Mouse (Mus musculus) retina, postnatal 1 day (tissue): ENCODE results near the gene Zfp592.
A peak's percentile ranks its signal among the peaks of the same experiment; 100 is the strongest.
"Not testable (repeated sequence)": the region's sequence is repeated elsewhere in the genome, so short reads cannot be mapped to it uniquely, and the experiment has no call there.

Experiments used
- DNase-seq: peaks from one replicate; pipeline ENCODE4 v3.0.0-alpha.2; 2012

Zfp592 gene

GRCm38 (mm10) chr7:80992980-80993833 is at the start of gene Zfp592:
TSS of gene Zfp592 (plus strand) at chr7:80993681.
- peak; percentile 82 for DNase-seq

GRCm38 (mm10) chr7:80947445-80948350 is 45.8 kb upstream of the Zfp592 start, which contains the start of gene Sec11a:
TSS of gene Sec11a (minus strand) at chr7:80947780.
- DNase-seq, result peak; percentile 94

GRCm38 (mm10) chr7:80951461-80951860 is 42.0 kb upstream of the Zfp592 start:
- DNase-seq, result no peak

GRCm38 (mm10) chr7:80952140-80952539 is 41.3 kb upstream of the Zfp592 start:
- no peak for DNase-seq

- no peak for DNase-seq
Observed at GRCm38 (mm10) chr7:80954251-80954650, 39.2 kb upstream of the Zfp592 start.

GRCm38 (mm10) chr7:80956891-80957290 is 36.6 kb upstream of the Zfp592 start:
- no peak for DNase-seq

GRCm38 (mm10) chr7:80959003-80959402 is 34.5 kb upstream of the Zfp592 start:
- no peak for DNase-seq

- DNase-seq, result no peak
Observed at GRCm38 (mm10) chr7:80962799-80963198, 30.7 kb upstream of the Zfp592 start.

GRCm38 (mm10) chr7:80970913-80971312 is 22.6 kb upstream of the Zfp592 start:
- DNase-seq, result no peak

GRCm38 (mm10) chr7:80971419-80971818 is 22.1 kb upstream of the Zfp592 start:
- no peak for DNase-seq

GRCm38 (mm10) chr7:80972082-80972481 is 21.4 kb upstream of the Zfp592 start:
- no peak for DNase-seq

- not testable (repeated sequence) for DNase-seq
Observed at GRCm38 (mm10) chr7:80972920-80973637, 20.4 kb upstream of the Zfp592 start.

GRCm38 (mm10) chr7:80973638-80974015 is 19.9 kb upstream of the Zfp592 start:
- DNase-seq, result not testable (repeated sequence)

- no peak for DNase-seq
Observed at GRCm38 (mm10) chr7:80980566-80980965, 12.9 kb upstream of the Zfp592 start.

GRCm38 (mm10) chr7:80986458-80987187 is 6.9 kb upstream of the Zfp592 start:
- peak; percentile 9 for DNase-seq

- no peak for DNase-seq
Observed at GRCm38 (mm10) chr7:80987805-80988625, 5.5 kb upstream of the Zfp592 start.

- DNase-seq, result no peak
Observed at GRCm38 (mm10) chr7:80990276-80990675, 3.2 kb upstream of the Zfp592 start.

- no peak for DNase-seq
Observed at GRCm38 (mm10) chr7:80991589-80991988, 1.9 kb upstream of the Zfp592 start.

- DNase-seq, result no peak
Observed at GRCm38 (mm10) chr7:80992063-80992462, 1.4 kb upstream of the Zfp592 start.

GRCm38 (mm10) chr7:80992631-80992979 is 876 bp upstream of the Zfp592 start:
- no peak for DNase-seq
